Mouse (Mus musculus) limb, embryonic 12.5 days (tissue): ENCODE data around the gene Appl2. TPM values are rescaled to one million over a fixed set of nuclear protein-coding genes. Genes with fewer than 3 reads are reported as not detected.
"Not testable (repeated sequence)": the region's sequence is repeated elsewhere in the genome, so short reads cannot be mapped to it uniquely, and the experiment has no call there.

Experiments
- ATAC-seq: fragments of 200-750 bp; cut with Nextera tagmentation; 2 replicates; pipeline ENCODE4 v1.8.0; 2017; ENCODE audit warnings: low read depth, moderate TSS enrichment; ENCODE audit not compliant: insufficient number of reproducible peaks, insufficient read depth, low FRiP score, low TSS enrichment
- H3K27ac ChIP-seq: fragments of 300-500 bp; sonication (generic); 2 replicates; pipeline ENCODE4 v1.5.1; 2016; ENCODE audit warnings: mild to moderate bottlenecking, moderate library complexity
- H3K27me3 ChIP-seq: fragments of 300-500 bp; sonication (generic); 2 replicates; pipeline ENCODE4 v1.6.1; 2016; ENCODE audit warnings: mild to moderate bottlenecking, moderate library complexity
- H3K36me3 ChIP-seq: fragments of 300-500 bp; sonication (generic); 2 replicates; pipeline ENCODE4 v1.6.1; 2016; ENCODE audit warnings: mild to moderate bottlenecking, moderate library complexity
- H3K4me1 ChIP-seq: fragments of 300-500 bp; sonication (generic); replicated peaks from 2 replicates; pipeline ENCODE4 v1.6.1; 2016
- H3K4me2 ChIP-seq: fragments of 300-500 bp; sonication (generic); 2 replicates; pipeline ENCODE4 v1.6.1; 2016; ENCODE audit warnings: mild to moderate bottlenecking, moderate library complexity
- H3K4me3 ChIP-seq: fragments of 300-500 bp; sonication (generic); replicated peaks from 2 replicates; pipeline ENCODE4 v1.5.1; 2016; ENCODE audit warnings: mild to moderate bottlenecking
- H3K9ac ChIP-seq: fragments of 300-500 bp; sonication (generic); replicated peaks from 2 replicates; pipeline ENCODE4 v1.6.1; 2016; ENCODE audit warnings: mild to moderate bottlenecking, moderate library complexity
- H3K9me3 ChIP-seq: fragments of 300-500 bp; sonication (generic); 2 replicates; pipeline ENCODE4 v1.6.1; 2016; ENCODE audit warnings: mild to moderate bottlenecking, moderate library complexity
- WGBS: fragments of 180-500 bp; shearing (Covaris S2); methylation state at CpG from one replicate; pipeline ENCODE4 v1.1.7; 2016; 5-methylcytosine and 5-hydroxymethylcytosine counted together
- polyA plus RNA-seq: library from polyadenylated mRNA; unstranded; fragments of >200 nt; fragmentation: Nextera tagmentation; extraction: Ambion mirVana; gene quantifications from 2 replicates; pipeline ENCODE4 v1.2.1, GENCODE M21; 2016

Appl2 gene
- 69.7 and 74.0 TPM in 2 replicates for polyA plus RNA-seq

DNA sequence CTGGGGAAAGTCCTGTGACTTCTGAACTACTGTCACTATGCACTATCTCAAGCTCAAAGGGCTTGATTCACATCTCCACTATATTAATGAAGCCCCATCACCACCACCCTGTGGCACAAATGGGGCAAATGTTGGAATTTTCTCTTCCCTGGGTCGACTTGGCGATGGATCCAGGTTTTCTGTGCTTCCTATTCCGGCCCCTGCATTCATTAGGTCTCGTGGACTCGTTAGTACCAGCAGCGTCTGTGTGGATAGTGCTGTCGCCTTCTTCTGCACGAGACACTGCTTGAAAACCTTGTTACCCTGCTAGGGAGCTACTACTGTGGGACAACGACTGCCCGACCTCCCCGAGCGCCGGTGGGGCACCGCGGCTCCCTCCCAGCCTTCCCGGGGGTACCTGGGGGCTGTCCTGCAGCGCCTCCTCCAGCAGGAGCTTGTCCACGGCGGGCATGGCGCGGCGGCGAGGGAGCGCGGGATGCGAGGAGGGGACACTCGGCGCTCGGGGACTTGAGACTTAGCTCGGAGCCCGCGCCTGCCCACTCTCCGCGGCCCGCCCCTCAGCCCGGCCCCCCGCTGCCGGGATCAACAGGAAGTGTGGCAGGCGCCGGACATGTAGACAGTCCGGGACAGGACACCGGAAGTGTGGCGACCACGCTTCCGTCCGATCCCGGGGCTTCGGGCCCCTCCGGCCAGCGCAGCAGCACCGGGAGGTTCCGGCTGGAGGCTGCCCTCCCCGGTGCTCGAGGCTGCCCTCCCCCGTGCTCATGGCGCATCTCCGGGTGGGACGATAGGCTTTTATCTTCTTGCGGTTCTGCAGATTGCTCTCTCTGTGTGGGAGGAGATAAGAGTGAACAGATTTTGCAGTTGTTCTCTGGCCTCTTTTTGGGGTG, at the start of gene Appl2:
Gene Appl2, minus strand, starts transcription at position 608 of the 890 bp plus-strand sequence.
- peak within 1 kb of the TSS; percentile 69 for H3K27ac ChIP-seq
- WGBS: under 1% methylated on average over 59 of the region's 59 CpGs
- peaks cover 17% of the 10 kb centered on the region for H3K4me1 ChIP-seq
- peak within 1 kb of the TSS; percentile 87 for H3K9ac ChIP-seq
- peak; percentile 97 for ATAC-seq
- H3K4me3 ChIP-seq: peak within 1 kb of the TSS; percentile 84
- H3K9me3 ChIP-seq: no peaks in the 10 kb centered on the region
- no peaks in the 10 kb centered on the region for H3K36me3 ChIP-seq
- no peaks in the 10 kb centered on the region for H3K27me3 ChIP-seq
- peak within 1 kb of the TSS; percentile 73 for H3K4me2 ChIP-seq

DNA sequence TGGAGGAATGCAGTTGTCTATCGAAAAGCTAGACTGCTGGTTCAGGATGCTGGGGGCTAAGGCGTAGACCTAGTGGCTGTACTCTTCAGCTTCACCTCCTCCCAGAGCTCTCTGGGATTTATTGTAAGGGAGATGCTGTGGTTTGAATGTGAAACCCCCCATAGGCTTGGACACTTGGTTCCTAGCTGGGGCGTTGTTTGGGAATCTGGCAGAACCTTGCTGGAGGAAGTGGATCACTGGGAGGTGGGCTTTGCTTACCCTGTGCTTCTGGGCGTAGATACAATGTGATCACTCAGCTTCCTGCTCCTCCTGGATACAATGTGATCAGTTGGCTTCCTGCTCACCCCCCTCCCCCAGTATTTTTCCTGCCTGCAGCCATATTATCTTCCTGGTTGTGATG, 47.7 kb upstream of the Appl2 start:
- ATAC-seq: no peak
- no peak overlapping the region for H3K4me3 ChIP-seq
- no peaks in the 10 kb centered on the region for H3K27me3 ChIP-seq
- H3K27ac ChIP-seq: no peak overlapping the region
- H3K4me1 ChIP-seq: no peaks in the 10 kb centered on the region
- H3K9ac ChIP-seq: no peak overlapping the region
- H3K9me3 ChIP-seq: 0 out of 2 replicates have a peak, but pooled peaks cover 4% of the 10 kb centered on the region
- H3K36me3 ChIP-seq: no peaks in the 10 kb centered on the region
- H3K4me2 ChIP-seq: no peak overlapping the region
- WGBS: 86% methylated on average over 4 of the region's 4 CpGs

DNA sequence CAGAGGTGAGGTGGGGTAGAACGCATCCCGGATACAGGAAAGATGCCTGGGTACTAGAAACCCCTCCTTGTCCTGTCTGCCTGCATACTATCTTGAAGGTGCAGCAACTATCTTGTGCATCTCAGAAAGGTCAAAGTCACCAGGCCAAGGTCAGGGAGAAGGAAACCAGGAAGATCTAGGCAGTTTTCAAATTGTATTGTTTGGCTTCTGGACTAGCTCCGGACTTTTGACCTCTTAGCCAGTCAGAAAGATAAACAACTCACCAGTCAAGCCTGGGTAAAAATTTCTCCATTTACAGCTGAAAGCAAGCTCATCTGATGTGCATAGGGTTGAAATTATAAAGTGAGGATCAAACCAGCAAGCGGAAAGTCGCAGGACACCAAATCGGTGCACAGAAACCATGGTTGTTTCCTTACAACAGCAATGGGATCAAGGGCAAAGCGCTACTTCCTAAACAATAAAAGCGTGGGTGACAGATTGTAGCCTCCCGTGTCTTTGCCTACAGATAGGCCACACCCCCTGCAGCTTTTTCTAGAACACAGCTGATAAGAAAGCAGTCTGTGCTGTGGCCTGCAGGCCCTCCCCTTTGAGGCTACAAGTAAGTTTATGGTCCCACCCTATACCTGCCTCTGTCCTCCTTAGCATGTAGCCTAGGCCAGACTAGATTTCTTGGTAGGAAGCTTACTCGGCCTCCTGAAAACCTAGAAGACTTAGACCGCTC, 43.8 kb upstream of the Appl2 start:
- no peak overlapping the region for H3K4me3 ChIP-seq
- H3K4me2 ChIP-seq: no peak overlapping the region
- H3K9ac ChIP-seq: no peak overlapping the region
- H3K9me3 ChIP-seq: no peaks in the 10 kb centered on the region
- no peaks in the 10 kb centered on the region for H3K36me3 ChIP-seq
- WGBS: 87% methylated on average over 11 of the region's 11 CpGs
- no peak for ATAC-seq
- H3K27ac ChIP-seq: no peak overlapping the region
- H3K27me3 ChIP-seq: no peaks in the 10 kb centered on the region
- H3K4me1 ChIP-seq: no peaks in the 10 kb centered on the region

DNA sequence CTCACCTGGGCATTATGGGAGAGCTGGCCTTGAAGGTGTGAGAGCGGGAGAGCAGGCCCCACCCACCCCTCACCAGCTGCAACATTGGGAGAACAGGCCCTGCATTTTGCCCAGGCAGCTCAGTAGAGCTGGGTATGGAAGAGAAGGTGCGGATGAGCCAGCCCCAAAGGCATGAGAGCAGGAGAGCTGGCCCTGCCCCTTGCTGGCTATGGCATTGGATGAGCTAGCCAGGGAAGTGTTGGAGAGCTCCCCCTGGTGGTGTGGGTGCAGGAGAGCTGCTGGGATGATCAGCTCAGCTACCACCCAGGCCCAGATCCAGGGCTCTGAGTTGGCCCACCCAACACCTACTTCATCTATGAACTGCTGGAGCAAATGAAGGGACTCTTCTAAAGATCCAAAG, 39.7 kb upstream of the Appl2 start:
- WGBS: 91% methylated on average over 2 of the region's 2 CpGs
- H3K9me3 ChIP-seq: no peaks in the 10 kb centered on the region
- no peak overlapping the region for H3K9ac ChIP-seq
- no peak overlapping the region for H3K4me3 ChIP-seq
- no peaks in the 10 kb centered on the region for H3K4me1 ChIP-seq
- no peaks in the 10 kb centered on the region for H3K27me3 ChIP-seq
- H3K4me2 ChIP-seq: no peak overlapping the region
- no peaks in the 10 kb centered on the region for H3K36me3 ChIP-seq
- H3K27ac ChIP-seq: no peak overlapping the region
- no peak for ATAC-seq

DNA sequence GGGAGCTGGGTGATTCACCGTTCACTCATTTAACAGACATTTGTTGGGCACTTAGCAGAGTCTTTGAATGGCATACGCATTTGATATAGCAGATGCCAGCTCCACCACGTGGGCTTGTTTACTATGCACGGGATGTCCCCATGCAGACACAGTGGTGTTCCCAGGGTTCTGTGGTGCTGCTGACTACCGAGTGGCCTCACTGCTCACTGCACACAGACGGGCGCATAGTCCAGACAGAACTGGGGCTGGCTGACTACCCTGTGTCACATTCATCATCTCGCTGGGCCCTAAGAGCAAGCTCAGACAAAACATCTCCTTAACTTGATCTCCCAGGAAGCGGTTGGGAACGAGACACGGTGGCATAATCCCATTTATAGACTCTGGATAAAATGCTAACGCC, 32.8 kb upstream of the Appl2 start:
- ATAC-seq: no peak
- no peak overlapping the region for H3K4me3 ChIP-seq
- H3K4me1 ChIP-seq: no peaks in the 10 kb centered on the region
- no peak overlapping the region for H3K9ac ChIP-seq
- H3K27me3 ChIP-seq: no peaks in the 10 kb centered on the region
- 88% methylated on average over 12 of the region's 12 CpGs for WGBS
- no peaks in the 10 kb centered on the region for H3K9me3 ChIP-seq
- H3K27ac ChIP-seq: no peak overlapping the region
- H3K4me2 ChIP-seq: no peak overlapping the region
- no peaks in the 10 kb centered on the region for H3K36me3 ChIP-seq

DNA sequence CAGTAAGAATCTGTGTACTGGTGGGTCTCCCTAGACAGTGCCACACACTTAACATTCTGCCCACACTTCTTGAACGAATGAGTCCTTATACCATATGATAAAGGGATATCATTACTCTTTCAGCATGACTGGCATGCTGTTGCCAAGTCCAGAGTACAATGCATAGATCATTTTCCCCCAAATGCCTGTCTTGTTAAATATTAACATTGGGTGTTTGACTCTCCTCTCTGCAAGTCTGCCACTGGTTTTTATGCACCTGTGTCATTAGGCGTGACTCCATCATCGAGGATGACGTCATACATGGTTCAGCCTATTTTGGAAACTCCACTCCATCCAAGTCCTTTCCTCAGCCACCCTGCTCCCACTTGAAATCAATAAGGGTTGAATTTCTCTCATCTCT, 18.0 kb upstream of the Appl2 start:
- Histone ChIP-seq H3K4me1 (peaks cover 12% of the 10 kb centered on the region), H3K27ac (no peak overlapping the region), H3K27me3 (no peaks in the 10 kb centered on the region), H3K4me2 (no peak overlapping the region), H3K9me3 (no peaks in the 10 kb centered on the region), H3K9ac (no peak overlapping the region), H3K4me3 (no peak overlapping the region), H3K36me3 (no peaks in the 10 kb centered on the region)
- ATAC-seq: no peak
- WGBS: 93% methylated on average over 4 of the region's 4 CpGs

DNA sequence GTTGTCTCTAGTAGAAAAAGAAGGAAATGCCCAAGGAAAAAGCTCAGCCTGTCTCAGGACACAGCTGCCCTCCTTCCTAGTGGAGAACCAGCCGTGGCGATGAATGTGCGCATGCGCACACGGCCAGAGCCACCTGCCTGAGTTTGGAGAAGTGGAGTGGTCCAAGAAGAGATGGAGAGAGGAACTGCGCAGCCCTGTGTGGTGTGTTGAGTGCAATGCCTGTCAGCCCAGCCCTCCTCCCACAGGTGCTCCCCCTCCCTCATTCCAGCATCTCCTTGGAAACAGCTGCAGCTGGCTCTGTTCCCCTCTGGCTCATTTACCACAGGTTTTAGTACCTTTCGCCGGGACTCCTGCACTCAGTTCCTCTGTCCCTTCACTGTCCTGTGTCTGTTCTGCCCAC, 13.4 kb upstream of the Appl2 start:
- Histone ChIP-seq H3K27me3 (no peaks in the 10 kb centered on the region), H3K4me3 (no peak overlapping the region), H3K4me1 (peaks cover 12% of the 10 kb centered on the region), H3K9me3 (no peaks in the 10 kb centered on the region), H3K27ac (no peak overlapping the region), H3K36me3 (no peaks in the 10 kb centered on the region), H3K4me2 (no peak overlapping the region), H3K9ac (no peak overlapping the region)
- 61% methylated on average over 8 of the region's 8 CpGs for WGBS
- peak; percentile 59; the same call in 1 of the 2 replicates for ATAC-seq

DNA sequence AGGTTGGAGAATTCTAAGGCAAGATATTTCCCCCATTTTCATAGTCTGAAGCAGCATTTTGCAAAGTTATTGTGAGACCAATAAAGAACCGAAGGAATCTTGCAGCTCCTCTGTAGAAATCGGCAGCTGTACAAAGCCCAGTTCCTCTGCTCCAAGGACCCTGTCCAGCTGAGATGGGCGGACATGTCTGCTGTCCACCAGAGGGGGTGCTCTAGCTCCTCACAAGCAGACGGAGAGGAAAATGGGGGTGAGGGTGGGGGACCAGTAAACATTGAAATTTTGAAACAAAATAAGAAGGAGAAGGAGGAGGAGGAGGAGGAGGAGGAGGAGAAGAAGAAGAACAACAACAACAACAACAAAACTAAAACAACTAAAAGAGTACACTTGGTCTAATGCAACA, 12.1 kb upstream of the Appl2 start:
- Histone ChIP-seq H3K27me3 (no peaks in the 10 kb centered on the region), H3K36me3 (no peaks in the 10 kb centered on the region), H3K27ac (no peak overlapping the region), H3K9ac (no peak overlapping the region), H3K4me2 (no peak overlapping the region), H3K4me3 (no peak overlapping the region), H3K9me3 (no peaks in the 10 kb centered on the region), H3K4me1 (peaks cover 12% of the 10 kb centered on the region)
- ATAC-seq: no peak
- 65% methylated on average over 4 of the region's 4 CpGs for WGBS

DNA sequence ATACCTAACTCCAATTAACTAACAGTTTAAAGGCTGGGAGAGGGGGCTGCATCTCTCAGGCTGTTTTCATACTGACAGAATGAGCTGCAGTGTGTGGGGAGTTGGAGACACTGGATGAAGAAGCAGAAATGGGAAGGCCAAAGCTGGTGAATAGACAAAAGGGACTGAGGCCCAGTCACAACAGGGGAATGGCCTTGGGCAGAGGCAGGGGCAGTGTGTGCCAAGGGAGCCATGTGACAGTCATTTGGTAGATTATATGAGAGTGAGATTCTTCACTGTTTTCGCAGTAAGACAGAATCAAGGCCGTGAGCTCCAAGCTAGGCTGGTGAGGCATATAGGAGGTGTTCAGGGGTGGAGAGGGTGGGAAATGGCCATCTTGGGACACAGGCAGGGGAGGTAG, 6.1 kb upstream of the Appl2 start:
- Histone ChIP-seq H3K9me3 (no peaks in the 10 kb centered on the region), H3K4me1 (no peaks in the 10 kb centered on the region), H3K27me3 (no peaks in the 10 kb centered on the region), H3K4me2 (no peak overlapping the region), H3K36me3 (no peaks in the 10 kb centered on the region), H3K27ac (no peak overlapping the region), H3K4me3 (no peak overlapping the region), H3K9ac (no peak overlapping the region)
- WGBS: 92% methylated on average over 2 of the region's 2 CpGs
- ATAC-seq: no peak

DNA sequence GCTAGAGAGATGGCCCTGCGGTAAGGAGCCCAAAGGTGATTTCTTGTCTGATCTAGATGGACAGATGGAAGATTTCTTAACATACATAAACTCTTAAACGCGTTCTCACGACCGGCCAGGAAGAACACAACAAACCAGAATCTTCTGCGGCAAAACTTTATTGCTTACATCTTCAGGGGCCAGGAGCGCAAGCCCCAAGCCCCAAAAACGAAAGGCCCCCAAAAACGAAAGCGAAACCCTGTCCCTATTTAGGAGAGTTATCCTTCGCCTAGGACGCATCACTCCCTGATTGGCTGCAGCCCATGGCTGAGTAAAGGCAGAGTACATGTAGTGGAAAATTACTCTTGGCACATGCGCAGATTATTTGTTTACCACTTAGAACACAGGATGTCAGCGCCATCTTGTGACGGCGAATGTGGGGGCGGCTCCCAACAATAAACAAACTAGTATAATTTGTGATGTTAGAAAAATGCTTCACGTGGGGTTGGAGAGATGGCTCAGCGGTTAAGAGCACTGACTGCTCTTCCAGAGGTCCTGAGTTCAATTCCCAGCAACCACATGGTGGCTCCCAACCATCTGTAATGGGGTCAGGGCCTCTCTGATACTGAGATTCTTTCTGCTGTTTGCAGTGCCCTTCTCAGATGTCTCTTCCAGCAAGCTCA, 3.8 kb upstream of the Appl2 start:
- not testable (repeated sequence) for H3K9ac ChIP-seq, H3K4me2 ChIP-seq, H3K4me1 ChIP-seq, ATAC-seq, H3K27me3 ChIP-seq, H3K9me3 ChIP-seq, H3K27ac ChIP-seq, H3K36me3 ChIP-seq, H3K4me3 ChIP-seq
- 94% methylated on average over 19 of the region's 19 CpGs for WGBS

DNA sequence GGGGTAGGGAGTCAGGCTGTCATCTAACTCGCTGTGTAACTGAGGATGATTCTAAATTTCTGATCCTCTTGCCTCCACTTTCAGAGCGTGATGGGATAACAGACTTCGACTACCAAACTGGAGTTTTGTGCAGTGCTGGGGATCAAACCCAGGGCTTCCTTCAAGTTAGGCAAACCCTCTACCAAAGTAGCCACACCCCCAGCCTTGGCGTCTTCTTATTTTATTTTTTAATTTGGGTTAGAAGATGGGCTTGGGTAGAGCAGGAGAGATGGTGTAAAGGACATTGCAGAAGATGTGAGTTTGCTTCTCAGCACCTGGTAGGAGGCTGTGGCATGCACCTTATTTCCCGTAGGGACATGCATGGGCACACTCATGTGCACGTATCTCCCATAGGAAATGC, 499 bp upstream of the Appl2 start:
- peak overlapping the region; percentile 69; the same call in 1 of the 2 replicates for H3K27ac ChIP-seq
- H3K9me3 ChIP-seq: no peaks in the 10 kb centered on the region
- no peak for ATAC-seq
- H3K36me3 ChIP-seq: no peaks in the 10 kb centered on the region
- WGBS: 33% methylated on average over 6 of the region's 6 CpGs
- H3K4me2 ChIP-seq: peak overlapping the region; percentile 73
- H3K4me1 ChIP-seq: peaks cover 17% of the 10 kb centered on the region
- peak overlapping the region; percentile 84 for H3K4me3 ChIP-seq
- H3K9ac ChIP-seq: peak overlapping the region; percentile 87
- no peaks in the 10 kb centered on the region for H3K27me3 ChIP-seq
